14 mouse cellular contexts compared by ENCODE assay signal in the genomic region with DNA sequence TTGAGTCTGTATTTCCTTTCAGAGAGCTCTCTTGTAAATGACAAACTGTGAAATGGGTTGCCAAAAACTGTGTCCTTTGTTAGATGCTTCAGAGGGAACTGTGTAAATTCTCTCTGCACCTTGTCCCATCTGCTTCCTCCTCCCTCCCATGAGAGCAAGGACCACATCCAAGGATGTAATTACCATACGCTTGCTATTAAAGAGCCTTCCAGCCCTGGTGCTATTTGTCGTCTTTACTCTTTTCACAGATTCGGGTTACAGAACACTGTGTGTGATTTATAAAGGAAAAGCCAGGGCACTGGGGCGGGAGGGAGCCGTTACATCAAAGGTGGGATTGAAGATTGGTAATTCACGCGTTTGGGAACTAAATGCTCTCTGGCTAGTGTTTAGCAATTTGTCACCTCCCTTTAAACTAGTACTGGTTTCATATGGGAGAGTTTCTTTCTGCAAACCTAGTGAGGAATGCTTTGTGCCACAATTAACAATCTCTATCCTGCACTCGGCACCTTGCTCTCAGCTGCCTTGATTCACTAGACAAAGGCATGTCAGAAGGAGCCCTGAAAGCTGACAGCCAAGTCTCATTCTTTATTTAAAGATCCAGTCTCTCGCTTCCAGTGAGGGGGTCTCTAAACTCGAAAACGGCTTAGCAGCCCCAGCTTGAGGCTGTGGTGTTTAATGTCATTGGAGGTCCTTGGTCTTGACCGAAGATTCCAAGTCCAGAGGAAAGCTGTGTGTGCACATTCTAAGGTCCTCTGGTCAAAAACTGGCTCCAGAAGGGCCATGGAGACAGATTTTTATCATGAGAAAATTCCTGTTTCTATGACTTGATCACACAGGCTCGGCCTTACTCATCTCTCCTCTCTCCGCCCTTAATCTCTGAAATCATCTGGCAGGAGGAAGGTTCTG. TPM values are rescaled to one million over a fixed set of nuclear protein-coding genes. Genes with fewer than 3 reads are reported as not detected.
DNase-seq lines count a peak whose midpoint lies in the region; ATAC-seq and TF ChIP-seq lines count a peak whose summit lies in the region.
"Had no signal": no experiment of that assay in that cellular context is flagged by ENCODE, and none has a peak within 500 bp of the region (broad histone marks: within the 10 kb centered on the region; RNA-seq: fewer than 3 reads in every experiment).

No protein-coding gene starts in this region.

- no peaks in the 10 kb centered on the region for H3K36me3 ChIP-seq in forebrain, embryonic 16.5 days (ENCODE audit: control insufficient read depth, insufficient read depth)
- H3K36me3 ChIP-seq in midbrain, embryonic 11.5 days (ENCODE audit: control insufficient read depth, insufficient read depth, low read length) = no peaks in the 10 kb centered on the region
- H3K36me3 ChIP-seq: embryonic facial prominence, embryonic 13.5 days; liver, embryonic 12.5 days had no signal

- peak overlapping the region; percentile 92 for H3K27ac ChIP-seq in forebrain, embryonic 16.5 days (ENCODE audit: low read length)
- peak overlapping the region; percentile 15 for H3K27ac ChIP-seq in midbrain, embryonic 11.5 days (ENCODE audit: low read depth, low read length)
- H3K27ac ChIP-seq: embryonic facial prominence, embryonic 13.5 days; liver, embryonic 12.5 days had no signal

- no peak overlapping the region for H3K4me3 ChIP-seq in forebrain, embryonic 16.5 days (replicated peaks; ENCODE audit: low read length)
- no peak overlapping the region for H3K4me3 ChIP-seq in midbrain, embryonic 11.5 days (ENCODE audit: low read depth, low read length)
- H3K4me3 ChIP-seq: embryonic facial prominence, embryonic 13.5 days; liver, embryonic 12.5 days; megakaryocyte, embryonic 14.5 days had no signal

- H3K9me3 ChIP-seq in forebrain, embryonic 16.5 days (ENCODE audit: control insufficient read depth, low read length) = no peaks in the 10 kb centered on the region
- no peaks in the 10 kb centered on the region for H3K9me3 ChIP-seq in midbrain, embryonic 11.5 days (ENCODE audit: control insufficient read depth, low read length)
- H3K9me3 ChIP-seq: embryonic facial prominence, embryonic 13.5 days; liver, embryonic 12.5 days had no signal

- no peak for TF ChIP-seq POLR2A in brain, embryonic 14.5 days (IDR thresholded peaks at IDR 0.05; ENCODE audit: borderline replicate concordance, extremely low read depth, insufficient read depth, insufficient read length, poor library complexity, severe bottlenecking)

- peak; percentile 48 for ATAC-seq in forebrain, embryonic 16.5 days
- no peak for ATAC-seq in midbrain, embryonic 11.5 days (ENCODE audit: low FRiP score)
- no peak for ATAC-seq in cerebellum, adult (ENCODE audit: insufficient number of reproducible peaks, low FRiP score, low TSS enrichment)
- ATAC-seq: liver, embryonic 12.5 days had no signal

- no peaks in the 10 kb centered on the region for H3K27me3 ChIP-seq in forebrain, embryonic 16.5 days (replicated peaks; ENCODE audit: control insufficient read depth, insufficient read depth, low read length)
- 0 out of 2 replicates have a peak, but pooled peaks cover 2% of the 10 kb centered on the region for H3K27me3 ChIP-seq in midbrain, embryonic 11.5 days (ENCODE audit: control insufficient read depth, insufficient read depth, low read length)

- WGBS in forebrain, embryonic 16.5 days = 10% methylated on average over 14 of the region's 14 CpGs
- WGBS in midbrain, embryonic 11.5 days = 14% methylated on average over 14 of the region's 14 CpGs

- peak; percentile 17 for DNase-seq in embryo, embryonic 11 days
- no peak for DNase-seq in embryo, embryonic 10 days (ENCODE audit: low spot score)
- DNase-seq in brain, embryonic 14.5 days (ENCODE audit: low read depth) = peak; percentile 87
- DNase-seq in midbrain, embryonic 11.5 days (ENCODE audit: low spot score, missing footprints) = peak; percentile 92
- DNase-seq in left cerebral cortex, postnatal 4 days = no peak
- no peak for DNase-seq in ovary, postnatal 10 days (ENCODE audit: low spot score)
- DNase-seq: adrenal gland, postnatal 10 days; cerebellum, postnatal 14 days; heart, postnatal 14 days had no signal

- intact Hi-C loops in left cerebral cortex, postnatal 4 days (cut with DNase I) = loop anchor here (5.0 to 10.0 kb wide), 3 partner anchors 113 to 463 kb away; a partner anchor contains a TSS

- H3K4me2 ChIP-seq in forebrain, embryonic 16.5 days (ENCODE audit: low read length) = no peak overlapping the region
- H3K4me2 ChIP-seq in midbrain, embryonic 11.5 days = no peak overlapping the region
- H3K4me2 ChIP-seq: embryonic facial prominence, embryonic 13.5 days; liver, embryonic 12.5 days had no signal

- peak overlapping the region; percentile 40 for H3K9ac ChIP-seq in forebrain, embryonic 16.5 days (replicated peaks; ENCODE audit: low read depth, low read length)
- H3K9ac ChIP-seq in midbrain, embryonic 11.5 days (ENCODE audit: low read length) = peak overlapping the region; percentile 34
- H3K9ac ChIP-seq: embryonic facial prominence, embryonic 13.5 days; liver, embryonic 12.5 days had no signal

- TF ChIP-seq CTCF in brain, embryonic 14.5 days (IDR thresholded peaks at IDR 0.05; ENCODE audit: borderline replicate concordance, extremely low read depth, insufficient read depth, insufficient read length) = no peak

- H3K4me1 ChIP-seq in forebrain, embryonic 16.5 days (replicated peaks; ENCODE audit: control insufficient read depth, insufficient read depth, low read length) = peaks cover 58% of the 10 kb centered on the region
- peaks cover 23% of the 10 kb centered on the region for H3K4me1 ChIP-seq in midbrain, embryonic 11.5 days (ENCODE audit: control insufficient read depth, insufficient read depth, low read length)

RNA-seq across cellular contexts. Expression of a gene that starts 22.5 kb away (rescaled TPM):
- polyA plus RNA-seq in brain, embryonic 14.5 days (2012; rRNA removed) = 50.6 and 72.2 TPM in 2 replicates
- polyA plus RNA-seq in forebrain, embryonic 16.5 days (2015; fragmentation: Nextera tagmentation; extraction: Ambion mirVana) = 163 and 168 TPM in 2 replicates
- 40.0 and 40.3 TPM in 2 replicates for polyA plus RNA-seq in midbrain, embryonic 11.5 days (2014; fragmentation: Nextera tagmentation; extraction: Ambion mirVana)
- 100 to 1,000 TPM; 269 to 288 TPM for total RNA-seq in left cerebral cortex, postnatal 4 days (2021)

Comparison
In these comparisons a context has a peak if more than half of its experiments do, and no peak if none do; other contexts are left out.
1. DNase-seq: peak in embryo, embryonic 11 days (single experiment), brain, embryonic 14.5 days (single experiment) and midbrain, embryonic 11.5 days (single experiment); none in embryo, embryonic 10 days (single experiment), left cerebral cortex, postnatal 4 days (single experiment) and ovary, postnatal 10 days (single experiment).